Mouse (Mus musculus): ENCODE data around the gene Yif1a. TPM values are rescaled to one million over a fixed set of nuclear protein-coding genes. Genes with fewer than 3 reads are reported as not detected.
"Not testable (repeated sequence)": the region's sequence is repeated elsewhere in the genome, so short reads cannot be mapped to it uniquely, and the experiment has no call there.

Yif1a gene
- polyA plus RNA-seq, 1 experiment, result 96.4 TPM

- Histone ChIP-seq H3K27ac (ENCODE audit: insufficient read depth, low read length) (no peak overlapping the region), H3K4me1 (ENCODE audit: control insufficient read depth, insufficient read depth, low read length) (no peaks in the 10 kb centered on the region), H3K4me3 (ENCODE audit: insufficient read depth, low read length) (no peak overlapping the region)
- no peak for TF ChIP-seq CTCF (IDR thresholded peaks at IDR 0.05; ENCODE audit: borderline replicate concordance, insufficient read depth, low read length)
- no peak for TF ChIP-seq POLR2A (IDR thresholded peaks at IDR 0.05; ENCODE audit: low read depth, low read length)
These were observed 4.1 kb upstream of the Yif1a start for GRCm38 (mm10) chr19:5083961-5084833.

- Histone ChIP-seq H3K27ac (ENCODE audit: insufficient read depth, low read length) (no peak overlapping the region), H3K4me3 (ENCODE audit: insufficient read depth, low read length) (peak overlapping the region; percentile 34), H3K4me1 (ENCODE audit: control insufficient read depth, insufficient read depth, low read length) (no peaks in the 10 kb centered on the region)
- TF ChIP-seq CTCF (IDR thresholded peaks at IDR 0.05; ENCODE audit: borderline replicate concordance, insufficient read depth, low read length) (no peak), POLR2A (IDR thresholded peaks at IDR 0.05; ENCODE audit: low read depth, low read length) (no peak)
These were observed 3.5 kb upstream of the Yif1a start for GRCm38 (mm10) chr19:5084834-5085144.

GRCm38 (mm10) chr19:5085145-5085863 is 3.0 kb upstream of the Yif1a start, which contains the start of gene Tmem151a:
Gene Tmem151a (minus strand): TSS chr19:5085531.
- Histone ChIP-seq H3K4me3 (ENCODE audit: insufficient read depth, low read length) (peak within 1 kb of the TSS; percentile 34), H3K27ac (ENCODE audit: insufficient read depth, low read length) (no peak within 1 kb of the TSS), H3K4me1 (ENCODE audit: control insufficient read depth, insufficient read depth, low read length) (no peaks in the 10 kb centered on the region)
- TF ChIP-seq POLR2A (IDR thresholded peaks at IDR 0.05; ENCODE audit: low read depth, low read length) (no peak), CTCF (IDR thresholded peaks at IDR 0.05; ENCODE audit: borderline replicate concordance, insufficient read depth, low read length) (no peak)

GRCm38 (mm10) chr19:5086533-5086932 is 1.8 kb upstream of the Yif1a start:
- not testable (repeated sequence) for H3K4me1 ChIP-seq (ENCODE audit: control insufficient read depth, insufficient read depth, low read length); H3K27ac ChIP-seq (ENCODE audit: insufficient read depth, low read length); H3K4me3 ChIP-seq (ENCODE audit: insufficient read depth, low read length)

GRCm38 (mm10) chr19:5089324-5089723 is 986 bp downstream of the Yif1a start:
- H3K4me3 ChIP-seq (ENCODE audit: insufficient read depth, low read length), result peak overlapping the region; percentile 83
- TF ChIP-seq CTCF (IDR thresholded peaks at IDR 0.05; ENCODE audit: borderline replicate concordance, insufficient read depth, low read length) (no peak), POLR2A (IDR thresholded peaks at IDR 0.05; ENCODE audit: low read depth, low read length) (no peak)

GRCm38 (mm10) chr19:5092083-5092482 is 3.7 kb downstream of the Yif1a start:
- Histone ChIP-seq H3K4me3 (ENCODE audit: insufficient read depth, low read length) (no peak overlapping the region), H3K27ac (ENCODE audit: insufficient read depth, low read length) (no peak overlapping the region), H3K4me1 (ENCODE audit: control insufficient read depth, insufficient read depth, low read length) (0 out of 2 replicates have a peak, but pooled peaks cover 2% of the 10 kb centered on the region)
- TF ChIP-seq CTCF (IDR thresholded peaks at IDR 0.05; ENCODE audit: borderline replicate concordance, insufficient read depth, low read length), result no peak
- no peak for TF ChIP-seq POLR2A (IDR thresholded peaks at IDR 0.05; ENCODE audit: low read depth, low read length)

More at GRCm38 (mm10) chr19:5089324-5089723, 986 bp downstream of the Yif1a start:
- Histone ChIP-seq H3K4me1 (ENCODE audit: control insufficient read depth, insufficient read depth, low read length) (0 out of 2 replicates have a peak, but pooled peaks cover 2% of the 10 kb centered on the region), H3K27ac (ENCODE audit: insufficient read depth, low read length) (no peak overlapping the region)

GRCm38 (mm10) chr19:5093481-5094242 is 5.3 kb downstream of the Yif1a start:
- H3K27ac ChIP-seq (ENCODE audit: insufficient read depth, low read length), result no peak overlapping the region
- peaks cover 2% of the 10 kb centered on the region; the same call in 1 of the 2 replicates for H3K4me1 ChIP-seq (ENCODE audit: control insufficient read depth, insufficient read depth, low read length)
- TF ChIP-seq CTCF (IDR thresholded peaks at IDR 0.05; ENCODE audit: borderline replicate concordance, insufficient read depth, low read length) (no peak), POLR2A (IDR thresholded peaks at IDR 0.05; ENCODE audit: low read depth, low read length) (no peak)
- H3K4me3 ChIP-seq (ENCODE audit: insufficient read depth, low read length), result no peak overlapping the region

GRCm38 (mm10) chr19:5094243-5094632 is 5.9 kb downstream of the Yif1a start:
- Histone ChIP-seq H3K27ac (ENCODE audit: insufficient read depth, low read length) (no peak overlapping the region), H3K4me3 (ENCODE audit: insufficient read depth, low read length) (no peak overlapping the region), H3K4me1 (ENCODE audit: control insufficient read depth, insufficient read depth, low read length) (peaks cover 2% of the 10 kb centered on the region; the same call in 1 of the 2 replicates)
- TF ChIP-seq CTCF (IDR thresholded peaks at IDR 0.05; ENCODE audit: borderline replicate concordance, insufficient read depth, low read length), result peak; percentile 65
- no peak; the same call in none of the 2 replicates for TF ChIP-seq POLR2A (IDR thresholded peaks at IDR 0.05; ENCODE audit: low read depth, low read length)

GRCm38 (mm10) chr19:5094746-5095417 is 6.5 kb downstream of the Yif1a start:
- H3K4me3 ChIP-seq (ENCODE audit: insufficient read depth, low read length), result no peak overlapping the region
- H3K4me1 ChIP-seq (ENCODE audit: control insufficient read depth, insufficient read depth, low read length), result peaks cover 2% of the 10 kb centered on the region; the same call in 1 of the 2 replicates
- H3K27ac ChIP-seq (ENCODE audit: insufficient read depth, low read length), result no peak overlapping the region
- TF ChIP-seq CTCF (IDR thresholded peaks at IDR 0.05; ENCODE audit: borderline replicate concordance, insufficient read depth, low read length), result no peak
- no peak for TF ChIP-seq POLR2A (IDR thresholded peaks at IDR 0.05; ENCODE audit: low read depth, low read length)

Measured in embryonic fibroblast, embryonic 13.5 days (primary cell).